Mouse (Mus musculus) naive thymus-derived CD4-positive, alpha-beta T cell, adult 2 months (primary cell): ENCODE results near the gene S100a5.
A peak's percentile ranks its signal among the peaks of the same experiment; 100 is the strongest.

Experiments used
- DNase-seq: peaks from one replicate; pipeline ENCODE4 v3.0.0-alpha.2; 2011; ENCODE audit warnings: low read depth

Gene S100a5

DNA sequence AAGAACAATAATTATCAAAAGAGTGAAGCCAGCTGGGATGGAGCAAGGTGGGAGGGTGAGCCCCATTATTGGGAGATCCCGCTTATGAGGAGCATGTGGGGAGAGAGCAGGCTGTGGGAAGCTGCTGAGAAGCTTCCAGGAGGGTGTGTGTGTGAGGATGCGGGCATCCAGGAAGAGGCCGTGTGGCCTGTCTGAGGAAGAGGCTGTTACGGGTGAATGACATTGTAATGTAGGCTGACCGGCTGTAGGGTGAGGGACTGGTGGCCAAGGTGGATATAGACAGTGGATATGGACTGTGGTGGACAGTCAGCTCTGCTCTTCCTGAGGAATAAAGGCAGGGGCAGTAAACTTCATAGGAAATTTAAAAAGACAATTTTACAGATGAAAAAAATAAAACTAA is 17.2 kb downstream of the S100a5 start:
- no peak for DNase-seq

DNA sequence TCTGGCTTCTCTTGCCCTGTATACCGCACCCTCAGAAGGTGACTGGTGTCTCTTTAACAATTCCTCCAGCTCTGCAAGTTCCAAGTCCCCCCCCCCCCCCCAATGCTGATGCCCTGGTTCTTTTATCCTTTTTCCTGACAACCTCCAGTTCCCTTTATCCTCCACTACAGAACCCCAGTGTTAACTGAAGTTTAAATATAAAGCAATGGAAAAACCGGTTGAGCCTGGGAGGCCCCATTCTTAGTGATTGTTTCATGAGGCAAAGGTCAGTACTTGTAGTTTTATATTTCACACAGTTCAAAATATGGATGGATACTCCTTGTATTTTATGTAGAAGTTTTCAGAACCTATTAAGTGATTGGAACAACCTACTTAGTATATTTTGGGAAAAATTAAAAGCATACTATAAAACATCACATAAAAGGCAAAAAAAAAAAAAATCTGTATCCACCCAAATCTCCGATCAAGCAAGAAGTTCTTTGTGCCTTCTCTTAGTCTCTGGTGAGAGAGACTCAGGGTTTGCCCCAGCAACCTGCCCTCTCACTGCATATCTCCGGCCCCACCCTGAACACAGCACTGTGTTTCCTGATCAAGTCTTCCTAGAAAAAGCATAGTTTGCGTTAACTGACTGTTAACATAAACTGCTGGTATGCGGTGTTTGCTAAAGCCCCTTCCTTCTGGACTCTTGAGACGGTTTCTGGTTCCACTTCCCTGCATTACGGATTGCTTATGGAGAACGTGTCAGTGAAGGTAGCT is 18.1 kb downstream of the S100a5 start:
- DNase-seq = no peak

GRCm38 (mm10) chr3:90627366-90627765 is 19.0 kb downstream of the S100a5 start:
- no peak for DNase-seq

GRCm38 (mm10) chr3:90627807-90628206 is 19.5 kb downstream of the S100a5 start:
- no peak for DNase-seq

GRCm38 (mm10) chr3:90629298-90629697 is 21.0 kb downstream of the S100a5 start:
- no peak for DNase-seq

DNA sequence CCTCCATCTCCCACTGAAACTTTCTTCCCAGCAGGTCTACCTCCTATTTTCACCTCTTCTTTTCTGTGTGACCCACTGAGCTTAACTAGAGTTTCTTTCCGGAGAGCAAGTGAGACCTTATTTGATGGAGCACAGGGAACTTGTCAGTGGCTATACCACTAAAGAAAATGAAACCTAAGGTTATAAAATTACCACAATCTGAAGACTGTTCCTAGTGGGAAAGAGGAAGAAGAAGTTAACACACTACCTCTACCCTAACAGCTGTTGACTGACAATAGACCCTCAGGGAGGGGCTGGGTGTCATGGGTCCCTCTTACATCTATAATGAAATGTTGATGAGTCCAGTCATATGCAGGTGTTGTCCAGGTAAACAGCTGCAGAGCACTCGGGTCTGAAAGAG is 23.7 kb downstream of the S100a5 start:
- DNase-seq = no peak

DNA sequence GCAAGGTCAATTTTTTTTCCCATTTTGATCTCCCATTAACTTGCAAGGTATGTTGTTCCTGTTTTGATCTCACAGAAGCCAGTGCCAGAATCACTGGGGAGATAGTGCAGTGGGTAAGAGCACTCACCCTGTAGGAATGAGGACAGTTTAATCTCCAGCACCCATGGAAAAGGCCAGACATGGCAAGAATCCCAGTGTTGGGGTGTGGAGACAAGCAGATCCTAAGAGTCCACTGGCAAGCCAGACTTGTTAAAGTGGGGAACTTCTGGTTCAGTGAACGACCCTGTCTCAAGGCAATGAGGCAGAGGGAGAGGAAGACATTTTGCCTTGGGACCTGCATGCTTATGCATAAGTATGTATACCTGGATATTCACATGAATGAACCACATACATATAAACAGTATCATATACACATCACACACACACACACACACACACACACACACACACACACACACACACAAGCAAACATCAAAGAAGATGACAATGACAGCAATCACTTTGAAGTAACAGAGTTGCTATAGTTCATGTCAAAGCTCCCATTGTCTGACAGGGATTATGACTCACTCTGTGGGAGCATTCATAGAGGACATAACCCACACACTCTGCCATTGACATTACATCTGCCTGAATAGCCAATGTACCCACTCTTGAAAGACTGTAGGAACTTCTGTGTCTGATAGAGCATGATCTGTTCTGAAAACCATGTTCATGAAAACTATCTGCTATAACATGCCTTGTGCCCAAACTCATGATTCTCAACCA is 30.4 kb downstream of the S100a5 start:
- DNase-seq = no peak

GRCm38 (mm10) chr3:90639511-90640154 is 31.3 kb downstream of the S100a5 start:
- peak; percentile 73 for DNase-seq

DNA sequence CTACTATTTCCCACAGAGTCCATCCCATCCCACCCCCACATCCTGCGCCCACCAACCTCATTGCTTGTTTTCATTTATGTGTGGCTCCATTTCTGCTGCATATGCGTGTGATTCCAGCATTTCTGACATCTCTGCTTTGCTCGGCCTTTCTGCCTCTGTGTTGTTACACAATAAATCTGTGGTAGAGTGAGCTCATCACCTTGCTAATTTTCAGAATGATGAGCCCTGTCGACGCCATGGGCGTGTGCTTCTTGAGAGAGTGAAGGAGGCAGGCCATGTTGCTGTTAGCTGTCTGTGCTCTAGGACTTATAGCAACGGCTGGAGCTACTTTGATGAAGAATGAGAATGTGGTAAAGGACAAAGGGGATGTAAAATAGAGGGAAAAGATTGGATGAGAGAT is 32.7 kb downstream of the S100a5 start:
- DNase-seq = no peak

- peak; percentile 53 for DNase-seq
Observed at GRCm38 (mm10) chr3:90644220-90644619, 35.9 kb downstream of the S100a5 start.

DNA sequence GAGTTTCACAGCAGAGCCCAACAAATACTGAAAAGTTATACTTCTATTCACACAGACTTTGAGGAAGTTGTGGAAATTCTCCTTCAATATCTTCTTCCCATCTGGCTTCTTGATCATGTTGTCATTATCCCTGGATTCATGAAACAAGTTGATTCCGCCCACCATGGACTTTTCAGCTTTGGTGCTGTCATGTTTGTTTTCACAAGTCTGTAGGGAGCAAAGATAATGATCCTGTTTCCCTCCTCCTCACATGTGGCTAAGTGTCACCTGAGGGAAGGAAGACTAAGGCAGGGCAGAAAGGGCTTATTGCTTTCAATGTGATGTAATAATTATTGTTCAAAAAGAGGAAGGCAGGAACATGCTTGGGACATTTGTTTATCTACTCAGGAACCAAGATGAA is 39.0 kb downstream of the S100a5 start:
- no peak for DNase-seq

DNA sequence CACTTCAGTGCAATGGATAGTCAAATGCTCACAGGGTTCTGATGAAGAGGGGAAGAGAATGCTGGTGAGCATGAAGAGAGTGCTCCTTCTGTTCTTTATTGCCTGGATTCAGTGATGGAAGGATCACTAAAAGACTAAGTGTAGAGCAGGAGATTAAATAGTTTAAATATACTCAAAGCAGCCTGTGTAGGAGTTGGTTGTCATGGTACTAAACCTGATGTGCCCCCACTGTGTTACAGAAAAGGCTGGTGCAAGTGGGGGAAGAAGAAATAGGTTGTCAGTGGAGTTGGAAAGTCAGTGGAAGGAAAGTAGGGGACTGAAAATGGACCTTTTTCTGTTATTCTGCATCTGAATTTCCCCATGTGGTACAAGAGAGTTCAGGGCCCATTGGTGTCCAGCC is 40.7 kb downstream of the S100a5 start:
- no peak for DNase-seq

DNA sequence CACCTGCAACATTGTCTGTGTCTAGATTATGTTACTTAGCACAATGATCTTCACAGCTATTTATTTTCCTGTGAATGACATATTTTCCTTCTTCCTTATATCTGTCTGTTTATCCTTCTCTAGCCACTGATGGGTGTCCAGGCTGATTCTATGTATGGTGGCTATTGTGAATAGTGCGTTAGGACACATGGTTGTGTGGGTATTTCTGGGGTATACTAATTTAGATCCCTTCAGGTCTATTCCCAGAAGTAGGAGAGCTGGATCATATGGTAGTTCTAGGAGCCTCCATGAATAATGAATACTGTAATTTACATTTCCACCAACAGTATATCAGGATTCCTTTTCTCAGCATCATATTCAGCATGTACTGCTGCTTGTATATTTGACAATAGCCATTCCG is 41.5 kb downstream of the S100a5 start:
- DNase-seq = no peak

DNA sequence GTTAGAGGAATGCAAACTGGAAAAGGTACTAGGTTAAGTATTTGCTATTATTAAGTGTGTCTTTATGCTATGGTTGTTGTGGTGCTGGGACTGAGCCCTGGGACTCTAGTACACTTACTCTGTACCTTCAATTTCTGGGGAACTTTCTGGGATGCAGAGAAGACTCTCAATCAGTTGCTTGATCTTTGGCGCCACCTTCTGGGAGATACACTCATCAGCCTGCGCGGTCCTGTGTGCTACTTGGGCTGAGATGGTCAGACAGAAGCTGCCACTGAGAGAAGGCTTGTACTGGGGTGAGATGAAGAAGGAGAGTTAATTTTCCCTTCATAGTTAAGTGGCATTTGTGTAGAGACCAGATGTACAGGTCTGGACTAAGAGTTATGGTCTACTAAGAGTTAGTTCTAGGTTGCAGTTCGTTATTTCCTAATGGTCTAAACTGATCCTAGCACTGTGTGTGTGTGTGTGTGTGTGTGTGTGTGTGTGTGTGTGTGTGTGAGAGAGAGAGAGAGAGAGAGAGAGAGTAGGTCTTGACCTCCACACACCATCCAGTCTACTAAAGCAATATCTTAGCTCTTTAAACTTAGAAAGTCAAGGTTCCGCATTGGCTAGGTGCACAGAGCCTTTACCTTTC is 44.7 kb downstream of the S100a5 start:
- DNase-seq = peak; percentile 67

GRCm38 (mm10) chr3:90653717-90654116 is 45.4 kb downstream of the S100a5 start, which contains the start of gene S100a7a:
S100a7a (plus strand) TSS chr3:90654017.
- no peak for DNase-seq

- no peak for DNase-seq
Observed at GRCm38 (mm10) chr3:90657405-90657804, 49.1 kb downstream of the S100a5 start.

- no peak for DNase-seq
Observed at GRCm38 (mm10) chr3:90659364-90660044, 51.2 kb downstream of the S100a5 start.
